Mouse (Mus musculus) kidney, adult 2 months (tissue): ENCODE results near the gene Tfr2.

ENCODE experiments used
- CTCF ChIP-seq: fragments of 200-500 bp; conservative IDR thresholded peaks from 2 replicates; pipeline ENCODE4 v1.5.1; 2011; ENCODE audit warnings: low read depth, mild to moderate bottlenecking, control low read depth, low read length, moderate library complexity, mixed read lengths; ENCODE audit not compliant: insufficient read depth, insufficient read length
- POLR2A ChIP-seq: fragments of 200-500 bp; IDR thresholded peaks from one replicate; pipeline ENCODE4 v1.6.1; 2011; ENCODE audit warnings: low read depth, low read length, control low read depth

DNA sequence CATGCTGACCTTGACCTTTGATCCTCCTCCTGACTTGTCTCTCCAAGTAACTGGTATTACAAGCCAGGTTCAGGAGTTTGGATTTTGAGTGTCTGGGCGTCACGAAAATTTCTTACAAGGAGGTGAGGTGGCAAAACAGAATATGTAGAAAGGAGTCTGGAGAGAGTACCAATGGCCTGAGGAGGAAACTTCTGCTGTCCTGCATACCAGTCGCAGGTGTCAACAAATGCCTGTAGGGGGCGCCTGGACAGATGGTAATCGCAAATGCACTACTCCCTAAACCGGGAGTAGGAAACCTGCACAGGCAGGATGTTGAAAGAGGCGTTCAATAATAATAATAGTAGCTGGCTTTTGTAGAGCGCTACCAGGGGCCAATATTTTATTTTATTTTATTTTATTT is 15.3 kb downstream of the Tfr2 start:
- TF ChIP-seq CTCF (peak; percentile 67), POLR2A (no peak)
